Mouse (Mus musculus) stomach, embryonic 16.5 days (tissue): ENCODE results near the gene Isy1. TPM values are rescaled to one million over a fixed set of nuclear protein-coding genes. Genes with fewer than 3 reads are reported as not detected.
"Not testable (repeated sequence)": the region's sequence is repeated elsewhere in the genome, so short reads cannot be mapped to it uniquely, and the experiment has no call there.

Source experiments
- ATAC-seq: fragments of 200-750 bp; cut with Nextera tagmentation; 2 replicates; pipeline ENCODE4 v1.8.0; 2017; ENCODE audit warnings: moderate number of reproducible peaks, moderate TSS enrichment; ENCODE audit not compliant: insufficient read depth, low FRiP score
- H3K27ac ChIP-seq: fragments of 300-500 bp; sonication (generic); 2 replicates; pipeline ENCODE4 v1.5.1; 2014; ENCODE audit warnings: low read length
- H3K27me3 ChIP-seq: fragments of 300-500 bp; sonication (generic); 2 replicates; pipeline ENCODE4 v1.6.1; 2014; ENCODE audit warnings: low read length, control low read depth, mixed read lengths; ENCODE audit not compliant: control insufficient read depth, insufficient read depth
- H3K36me3 ChIP-seq: fragments of 300-500 bp; sonication (generic); 2 replicates; pipeline ENCODE4 v1.6.1; 2014; ENCODE audit warnings: low read length; ENCODE audit not compliant: control insufficient read depth, insufficient read depth
- H3K4me1 ChIP-seq: fragments of 300-500 bp; sonication (generic); 2 replicates; pipeline ENCODE4 v1.6.1; 2014; ENCODE audit warnings: low read length, control low read depth, mixed read lengths; ENCODE audit not compliant: control insufficient read depth, insufficient read depth
- H3K4me2 ChIP-seq: fragments of 300-500 bp; sonication (generic); 2 replicates; pipeline ENCODE4 v1.6.1; 2014; ENCODE audit warnings: low read depth, low read length, mixed read lengths
- H3K4me3 ChIP-seq: fragments of 300-500 bp; sonication (generic); replicated peaks from 2 replicates; pipeline ENCODE4 v1.5.1; 2014; ENCODE audit warnings: mild to moderate bottlenecking, low read length
- H3K9ac ChIP-seq: fragments of 300-500 bp; sonication (generic); 2 replicates; pipeline ENCODE4 v1.6.1; 2014; ENCODE audit warnings: low read length
- H3K9me3 ChIP-seq: fragments of 300-500 bp; sonication (generic); replicated peaks from 2 replicates; pipeline ENCODE4 v1.6.1; 2016; ENCODE audit warnings: low read length, control low read depth; ENCODE audit not compliant: control insufficient read depth
- WGBS: fragments of 180-500 bp; shearing (Covaris S2); extraction: QIAGEN DNeasy Blood & Tissue Kit; methylation state at CpG from one replicate; pipeline ENCODE4 v1.1.7; 2014; 5-methylcytosine and 5-hydroxymethylcytosine counted together
- polyA plus RNA-seq: library from polyadenylated mRNA; unstranded; fragments of >200 nt; fragmentation: Nextera tagmentation; extraction: Ambion mirVana; gene quantifications from 2 replicates; pipeline ENCODE4 v1.2.1, GENCODE M21; 2015

The Isy1 gene
- polyA plus RNA-seq, 1 experiment from 2014 or later: 48.1 TPM

- H3K4me3 ChIP-seq: no peak overlapping the region
- H3K9me3 ChIP-seq: no peaks in the 10 kb centered on the region
- ATAC-seq: peak; percentile 21; the same call in 1 of the 2 replicates
- no peaks in the 10 kb centered on the region for H3K4me1 ChIP-seq
- H3K9ac ChIP-seq: peak overlapping the region; percentile 31; the same call in 1 of the 2 replicates
- no peaks in the 10 kb centered on the region for H3K36me3 ChIP-seq
- H3K27me3 ChIP-seq: no peaks in the 10 kb centered on the region
- 67% methylated on average over 11 of the region's 11 CpGs for WGBS
- H3K27ac ChIP-seq: no peak overlapping the region
- H3K4me2 ChIP-seq: no peak overlapping the region
These were observed 60.1 kb downstream of the Isy1 start for GRCm38 (mm10) chr6:87778294-87779173.

GRCm38 (mm10) chr6:87777842-87778241 lies 60.8 kb downstream of the Isy1 start, which contains the start of gene Gp9:
Gp9 (plus strand) TSS chr6:87778072.
- H3K9ac ChIP-seq: peak within 1 kb of the TSS; percentile 31; the same call in 1 of the 2 replicates
- no peak within 1 kb of the TSS for H3K4me3 ChIP-seq
- no peaks in the 10 kb centered on the region for H3K9me3 ChIP-seq
- no peaks in the 10 kb centered on the region for H3K4me1 ChIP-seq
- WGBS: 56% methylated on average over 2 of the region's 2 CpGs
- H3K27me3 ChIP-seq: no peaks in the 10 kb centered on the region
- no peak within 1 kb of the TSS for H3K27ac ChIP-seq
- H3K36me3 ChIP-seq: no peaks in the 10 kb centered on the region
- H3K4me2 ChIP-seq: no peak within 1 kb of the TSS
- ATAC-seq: no peak

DNA sequence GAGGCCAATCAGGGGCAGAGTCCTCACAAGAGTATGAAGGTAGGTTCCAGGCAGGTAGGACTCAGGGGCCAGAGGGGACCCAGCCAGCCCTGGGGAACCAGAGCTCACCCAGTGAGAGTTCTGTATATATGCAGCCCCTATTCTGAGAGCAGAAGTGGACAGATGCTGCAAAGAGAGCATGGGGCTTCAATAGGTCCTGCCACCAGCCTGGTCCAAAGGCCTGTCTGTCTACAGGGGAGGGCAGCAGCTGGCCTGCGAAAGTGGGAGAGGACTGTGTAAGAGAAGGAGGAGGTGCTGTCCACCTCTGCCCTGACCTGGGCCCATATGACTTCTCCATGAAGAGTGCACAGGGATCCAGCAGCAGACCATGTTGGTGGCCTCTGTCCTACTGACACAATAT lies 61.9 kb downstream of the Isy1 start:
- 75% methylated on average over 1 of the region's 1 CpGs for WGBS
- H3K9me3 ChIP-seq: no peaks in the 10 kb centered on the region
- no peaks in the 10 kb centered on the region for H3K27me3 ChIP-seq
- H3K4me3 ChIP-seq: no peak overlapping the region
- H3K27ac ChIP-seq: no peak overlapping the region
- no peak for ATAC-seq
- H3K9ac ChIP-seq: no peak overlapping the region
- H3K4me1 ChIP-seq: no peaks in the 10 kb centered on the region
- no peaks in the 10 kb centered on the region for H3K36me3 ChIP-seq
- H3K4me2 ChIP-seq: no peak overlapping the region

DNA sequence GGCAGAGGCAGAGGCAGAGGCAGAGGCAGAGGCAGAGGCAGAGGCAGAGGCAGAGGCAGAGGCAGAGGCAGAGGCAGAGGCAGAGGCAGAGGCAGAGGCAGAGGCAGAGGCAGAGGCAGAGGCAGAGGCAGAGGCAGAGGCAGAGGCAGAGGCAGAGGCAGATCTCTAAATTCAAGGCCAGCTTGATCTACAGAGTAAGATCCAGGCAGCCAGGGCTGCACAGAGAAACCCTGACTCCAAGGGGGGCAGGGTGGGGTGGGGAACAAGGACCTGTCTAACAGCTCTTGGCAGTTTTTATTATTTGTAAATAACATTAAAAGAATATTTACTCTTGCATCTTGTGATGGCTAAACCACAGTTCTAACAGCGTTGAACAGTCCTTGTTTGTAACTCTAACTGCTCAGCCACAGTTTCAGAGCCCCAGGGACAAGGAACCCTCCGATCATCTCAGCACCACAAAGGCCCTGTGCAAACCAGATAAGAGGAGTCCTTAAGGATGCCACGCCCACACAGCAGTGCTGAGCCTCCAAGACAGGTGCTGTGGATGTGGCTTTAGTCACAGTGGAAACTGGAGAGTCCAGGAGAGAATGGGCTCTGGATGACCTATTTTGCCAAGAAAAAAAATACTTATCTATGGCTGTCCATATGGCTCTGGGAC lies 62.9 kb downstream of the Isy1 start:
- no peak overlapping the region for H3K4me2 ChIP-seq
- no peak for ATAC-seq

DNA sequence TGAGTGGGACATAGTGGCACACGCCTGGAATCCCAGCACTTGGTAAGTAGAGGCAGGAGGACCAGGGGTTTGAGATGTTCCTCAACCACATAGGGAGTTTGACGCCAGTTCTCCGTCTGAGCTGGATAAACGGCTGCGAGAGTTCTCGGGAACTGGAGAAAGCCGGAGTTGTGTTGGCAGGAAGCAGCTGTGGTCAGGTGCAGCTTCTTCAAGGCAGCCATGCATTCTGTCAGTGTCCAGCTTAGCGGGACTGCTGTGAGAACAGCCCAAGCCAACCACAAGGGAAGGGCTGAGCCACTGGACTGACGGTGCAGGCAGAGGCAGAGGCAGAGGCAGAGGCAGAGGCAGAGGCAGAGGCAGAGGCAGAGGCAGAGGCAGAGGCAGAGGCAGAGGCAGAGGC lies 63.7 kb downstream of the Isy1 start:
- Histone ChIP-seq H3K9me3 (no peaks in the 10 kb centered on the region), H3K27me3 (no peaks in the 10 kb centered on the region), H3K36me3 (no peaks in the 10 kb centered on the region), H3K4me2 (no peak overlapping the region), H3K4me3 (no peak overlapping the region), H3K27ac (no peak overlapping the region), H3K4me1 (no peaks in the 10 kb centered on the region), H3K9ac (no peak overlapping the region)
- 72% methylated on average over 9 of the region's 9 CpGs for WGBS
- no peak for ATAC-seq

More for the DNA sequence above, 62.9 kb downstream of the Isy1 start:
- no peak overlapping the region for H3K9ac ChIP-seq
- no peaks in the 10 kb centered on the region for H3K27me3 ChIP-seq
- 56% methylated on average over 3 of the region's 3 CpGs for WGBS
- no peaks in the 10 kb centered on the region for H3K4me1 ChIP-seq
- no peaks in the 10 kb centered on the region for H3K36me3 ChIP-seq
- no peak overlapping the region for H3K4me3 ChIP-seq
- no peaks in the 10 kb centered on the region for H3K9me3 ChIP-seq
- no peak overlapping the region for H3K27ac ChIP-seq

- H3K27ac ChIP-seq: no peak overlapping the region
- H3K36me3 ChIP-seq: no peaks in the 10 kb centered on the region
- no peaks in the 10 kb centered on the region for H3K27me3 ChIP-seq
- H3K4me3 ChIP-seq: no peak overlapping the region
- no peaks in the 10 kb centered on the region for H3K9me3 ChIP-seq
- ATAC-seq: no peak
- WGBS: 39% methylated on average over 1 of the region's 1 CpGs
- H3K4me1 ChIP-seq: no peaks in the 10 kb centered on the region
- H3K4me2 ChIP-seq: no peak overlapping the region
- no peak overlapping the region for H3K9ac ChIP-seq
These were observed 64.1 kb downstream of the Isy1 start for GRCm38 (mm10) chr6:87774466-87774865.

- Histone ChIP-seq H3K4me3 (no peak overlapping the region), H3K36me3 (no peaks in the 10 kb centered on the region), H3K9me3 (no peaks in the 10 kb centered on the region), H3K27ac (no peak overlapping the region), H3K9ac (no peak overlapping the region), H3K27me3 (no peaks in the 10 kb centered on the region), H3K4me2 (no peak overlapping the region), H3K4me1 (no peaks in the 10 kb centered on the region)
- 45% methylated on average over 8 of the region's 8 CpGs for WGBS
- no peak for ATAC-seq
These were observed 68.0 kb downstream of the Isy1 start for GRCm38 (mm10) chr6:87770626-87771025.

- ATAC-seq, H3K36me3 ChIP-seq: not testable (repeated sequence)
- WGBS: 87% methylated on average over 2 of the region's 2 CpGs
These were observed 74.3 kb downstream of the Isy1 start for GRCm38 (mm10) chr6:87764296-87764695.

More at GRCm38 (mm10) chr6:87764296-87764695, 74.3 kb downstream of the Isy1 start:
- not testable (repeated sequence) for H3K9ac ChIP-seq, H3K27ac ChIP-seq, H3K4me2 ChIP-seq, H3K27me3 ChIP-seq, H3K4me1 ChIP-seq, H3K9me3 ChIP-seq, H3K4me3 ChIP-seq
